Mouse (Mus musculus) heart, adult 2 months (tissue): Measurements from ENCODE around the gene Kif21a. TPM values are rescaled to one million over a fixed set of nuclear protein-coding genes. Genes with fewer than 3 reads are reported as not detected.

Experiments
- DNase-seq, 2 experiments: peaks; one replicate each; pipeline ENCODE4 v3.0.0; 2021
- H3K27ac ChIP-seq: fragments of 200-600 bp; 2 replicates; pipeline ENCODE4 v1.8.1; 2022
- H3K27me3 ChIP-seq: fragments of 200-500 bp; 2 replicates; pipeline ENCODE4 v1.6.1; 2012; ENCODE audit warnings: mild to moderate bottlenecking, low read length, inconsistent platforms, mixed read lengths; ENCODE audit not compliant: control insufficient read depth, insufficient read depth
- H3K36me3 ChIP-seq: fragments of 200-500 bp; 2 replicates; pipeline ENCODE4 v1.6.1; 2012; ENCODE audit warnings: low read length, inconsistent platforms; ENCODE audit not compliant: control insufficient read depth, insufficient read depth
- H3K4me1 ChIP-seq: fragments of 200-500 bp; 2 replicates; pipeline ENCODE4 v1.6.1; 2011; ENCODE audit warnings: low read length; ENCODE audit not compliant: control insufficient read depth, insufficient read depth
- H3K4me3 ChIP-seq: fragments of 200-600 bp; 2 replicates; pipeline ENCODE4 v1.8.1; 2022
- H3K79me2 ChIP-seq: fragments of 200-500 bp; replicated peaks from 2 replicates; pipeline ENCODE4 v1.6.1; 2012; ENCODE audit warnings: mild to moderate bottlenecking, inconsistent platforms, low read length, moderate library complexity, mixed read lengths; ENCODE audit not compliant: control insufficient read depth, insufficient read depth
- H3K9ac ChIP-seq: fragments of 200-500 bp; 2 replicates; pipeline ENCODE4 v1.6.1; 2012; ENCODE audit warnings: low read depth, mild to moderate bottlenecking, control low read depth, inconsistent platforms, low read length, mixed read lengths
- CTCF ChIP-seq: fragments of 200-600 bp; IDR thresholded peaks from 2 replicates; pipeline ENCODE4 v1.8.1; 2022; ENCODE audit warnings: antibody characterized with exemption, mild to moderate bottlenecking, moderate library complexity
- EP300 ChIP-seq: fragments of 200-500 bp; IDR thresholded peaks from 2 replicates; pipeline ENCODE4 v1.6.1; 2011; ENCODE audit warnings: low read depth, low read length, control low read depth; ENCODE audit not compliant: insufficient read depth
- POLR2A ChIP-seq: fragments of 200-500 bp; IDR thresholded peaks from 2 replicates; pipeline ENCODE4 v1.6.1; 2011; ENCODE audit warnings: mild to moderate bottlenecking, low read depth, low read length, control low read depth; ENCODE audit not compliant: insufficient read depth
- WGBS: fragments of 180-500 bp; shearing (Covaris S2); methylation state at CpG from one replicate; pipeline ENCODE4 v1.1.7; 2018; 5-methylcytosine and 5-hydroxymethylcytosine counted together
- intact Hi-C: fragments of 180-260 bp; cut with DNase I; formaldehyde crosslinking; loops from one replicate; pipeline ENCODE4 v1.15.1; 2025
- polyA plus RNA-seq: library from polyadenylated mRNA; depleted of rRNA; stranded (reverse); fragments of >200 nt; gene quantifications from 2 replicates; pipeline ENCODE4 v1.2.3, GENCODE M21; 2012
- total RNA-seq, 2 experiments: library from RNA; stranded (reverse); gene quantifications; 2 replicates each; pipeline ENCODE4 v1.2.3; 2021

The Kif21a gene
- total and polyA plus RNA-seq, 3 experiments: 3.7 to 18.9 (median 18.1) TPM

- TF ChIP-seq CTCF: no peak
- TF ChIP-seq EP300: no peak
- TF ChIP-seq POLR2A: no peak
- Histone ChIP-seq H3K36me3 (no peaks in the 10 kb centered on the region), H3K79me2 (no peaks in the 10 kb centered on the region), H3K4me3 (no peak overlapping the region), H3K27me3 (no peaks in the 10 kb centered on the region), H3K27ac (no peak overlapping the region), H3K9ac (no peak overlapping the region), H3K4me1 (no peaks in the 10 kb centered on the region)
- DNase-seq: no peak
- intact Hi-C loops: no loop called here
- 54% methylated on average over 1 of the region's 1 CpGs for WGBS
Measured at GRCm38 (mm10) chr15:91072440-91072839, 22.7 kb upstream of the Kif21a start.

- Histone ChIP-seq H3K27me3 (no peaks in the 10 kb centered on the region), H3K9ac (no peak overlapping the region), H3K79me2 (no peaks in the 10 kb centered on the region), H3K36me3 (no peaks in the 10 kb centered on the region), H3K4me1 (no peaks in the 10 kb centered on the region), H3K4me3 (no peak overlapping the region), H3K27ac (no peak overlapping the region)
- DNase-seq: no peak
- 81% methylated on average over 12 of the region's 12 CpGs for WGBS
- intact Hi-C loops: no loop called here
- TF ChIP-seq CTCF (no peak), EP300 (no peak), POLR2A (no peak)
Measured at GRCm38 (mm10) chr15:91064310-91064826, 14.6 kb upstream of the Kif21a start.

GRCm38 (mm10) chr15:91063845-91064244, 14.1 kb upstream of the Kif21a start:
- Histone ChIP-seq H3K27me3 (no peaks in the 10 kb centered on the region), H3K9ac (no peak overlapping the region), H3K36me3 (no peaks in the 10 kb centered on the region), H3K4me1 (no peaks in the 10 kb centered on the region), H3K79me2 (no peaks in the 10 kb centered on the region), H3K4me3 (no peak overlapping the region), H3K27ac (no peak overlapping the region)
- TF ChIP-seq EP300: no peak
- TF ChIP-seq CTCF: no peak
- no peak for TF ChIP-seq POLR2A
- 66% methylated on average over 7 of the region's 7 CpGs for WGBS
- no peak for DNase-seq
- intact Hi-C loops: no loop called here

- no peak for TF ChIP-seq POLR2A
- TF ChIP-seq EP300: no peak
- TF ChIP-seq CTCF: no peak
- no peaks in the 10 kb centered on the region for H3K36me3 ChIP-seq
- intact Hi-C loops: no loop called here
- no peak overlapping the region for H3K4me3 ChIP-seq
- no peaks in the 10 kb centered on the region for H3K4me1 ChIP-seq
- H3K27ac ChIP-seq: no peak overlapping the region
- DNase-seq: no peak
- WGBS: 70% methylated on average over 3 of the region's 3 CpGs
- H3K27me3 ChIP-seq: no peaks in the 10 kb centered on the region
- H3K9ac ChIP-seq: no peak overlapping the region
- H3K79me2 ChIP-seq: no peaks in the 10 kb centered on the region
Measured at GRCm38 (mm10) chr15:91056866-91057342, 7.2 kb upstream of the Kif21a start.

- Histone ChIP-seq H3K4me1 (no peaks in the 10 kb centered on the region), H3K36me3 (no peaks in the 10 kb centered on the region), H3K9ac (no peak overlapping the region), H3K79me2 (no peaks in the 10 kb centered on the region), H3K4me3 (no peak overlapping the region), H3K27ac (no peak overlapping the region), H3K27me3 (no peaks in the 10 kb centered on the region)
- no peak for TF ChIP-seq CTCF
- DNase-seq: no peak
- intact Hi-C loops: no loop called here
- WGBS: 50% methylated on average over 5 of the region's 5 CpGs
Measured at GRCm38 (mm10) chr15:91056176-91056865, 6.6 kb upstream of the Kif21a start.

- Histone ChIP-seq H3K79me2 (no peaks in the 10 kb centered on the region), H3K4me3 (peak overlapping the region; percentile 68), H3K9ac (peak overlapping the region; percentile 77), H3K27me3 (no peaks in the 10 kb centered on the region), H3K27ac (peak overlapping the region; percentile 73), H3K4me1 (no peaks in the 10 kb centered on the region), H3K36me3 (no peaks in the 10 kb centered on the region)
- DNase-seq: peak in 1 of 2 experiments; percentile 28
- intact Hi-C loops: loop anchor here (10.0 kb wide), 1 partner anchor 896 kb away; no protein-coding TSS in a partner anchor
- WGBS: 3% methylated on average over 43 of the region's 47 CpGs
- TF ChIP-seq EP300 (no peak), POLR2A (no peak), CTCF (no peak)
Measured at GRCm38 (mm10) chr15:91048951-91049495, 725 bp downstream of the Kif21a start.
